Mouse (Mus musculus) embryonic fibroblast, embryonic 13.5 days (primary cell): ENCODE measurements at regions not wholly inside any gene's neighbourhood (a gene's known extent, or its start where the extent isn't known, plus 50 kb on each side); places are given as distances from the start of the nearest gene placed in this dataset.

Experiments used
- H3K27ac ChIP-seq: 2 replicates; pipeline ENCODE4 v1.5.1; 2012; ENCODE audit warnings: low read length, control low read depth, inconsistent platforms; ENCODE audit not compliant: insufficient read depth
- H3K4me1 ChIP-seq: 2 replicates; pipeline ENCODE4 v1.6.1; 2011; ENCODE audit warnings: low read length; ENCODE audit not compliant: control insufficient read depth, insufficient read depth
- H3K4me3 ChIP-seq: 2 replicates; pipeline ENCODE4 v1.5.1; 2011; ENCODE audit warnings: mild to moderate bottlenecking, control low read depth, low read length; ENCODE audit not compliant: insufficient read depth
- CTCF ChIP-seq: IDR thresholded peaks from 2 replicates; pipeline ENCODE4 v1.5.1; 2011; ENCODE audit warnings: mild to moderate bottlenecking, control low read depth, low read length, moderate library complexity, borderline replicate concordance; ENCODE audit not compliant: insufficient read depth
- POLR2A ChIP-seq: IDR thresholded peaks from 2 replicates; pipeline ENCODE4 v1.6.1; 2011; ENCODE audit warnings: low read depth, mild to moderate bottlenecking, control low read depth, low read length, moderate library complexity

- TF ChIP-seq POLR2A (no peak), CTCF (no peak)
- H3K4me1 ChIP-seq, result 0 out of 2 replicates have a peak, but pooled peaks cover 2% of the 10 kb centered on the region
- H3K4me3 ChIP-seq, result no peak overlapping the region
- H3K27ac ChIP-seq, result no peak overlapping the region
Measured at GRCm38 (mm10) chr13:83716711-83717171, 212.9 kb downstream of the Mef2c start.

DNA sequence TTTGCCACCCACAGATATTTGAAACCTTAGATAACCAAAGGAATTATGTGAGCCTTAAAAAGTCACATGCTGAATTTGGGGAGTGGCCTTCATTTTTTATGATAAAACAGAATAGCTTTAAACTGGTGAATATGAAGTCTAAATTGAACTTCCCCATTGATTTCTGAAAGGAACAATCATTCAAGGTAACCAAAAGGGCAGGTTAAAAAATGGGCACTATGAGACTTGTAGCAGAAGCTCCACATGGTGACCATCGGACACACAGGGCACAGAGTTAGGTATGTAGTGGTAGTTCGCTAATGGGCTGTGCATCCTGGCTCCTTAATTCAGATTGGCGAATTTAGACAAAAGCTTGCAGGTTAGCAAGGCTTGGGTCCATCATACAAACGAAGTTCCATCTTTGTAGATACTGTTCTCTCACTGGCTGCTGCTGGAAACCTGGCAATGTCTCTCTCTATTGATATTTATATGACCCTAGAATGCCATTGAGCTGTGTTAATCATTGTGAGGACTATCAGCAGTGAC, 213.9 kb downstream of the Mef2c start:
- TF ChIP-seq CTCF (no peak), POLR2A (no peak)
- Histone ChIP-seq H3K27ac (no peak overlapping the region), H3K4me3 (no peak overlapping the region), H3K4me1 (0 out of 2 replicates have a peak, but pooled peaks cover 2% of the 10 kb centered on the region)

GRCm38 (mm10) chr13:83718431-83719410, 214.9 kb downstream of the Mef2c start:
- Histone ChIP-seq H3K27ac (no peak overlapping the region), H3K4me1 (0 out of 2 replicates have a peak, but pooled peaks cover 2% of the 10 kb centered on the region), H3K4me3 (no peak overlapping the region)
- TF ChIP-seq POLR2A, result no peak
- TF ChIP-seq CTCF, result no peak

DNA sequence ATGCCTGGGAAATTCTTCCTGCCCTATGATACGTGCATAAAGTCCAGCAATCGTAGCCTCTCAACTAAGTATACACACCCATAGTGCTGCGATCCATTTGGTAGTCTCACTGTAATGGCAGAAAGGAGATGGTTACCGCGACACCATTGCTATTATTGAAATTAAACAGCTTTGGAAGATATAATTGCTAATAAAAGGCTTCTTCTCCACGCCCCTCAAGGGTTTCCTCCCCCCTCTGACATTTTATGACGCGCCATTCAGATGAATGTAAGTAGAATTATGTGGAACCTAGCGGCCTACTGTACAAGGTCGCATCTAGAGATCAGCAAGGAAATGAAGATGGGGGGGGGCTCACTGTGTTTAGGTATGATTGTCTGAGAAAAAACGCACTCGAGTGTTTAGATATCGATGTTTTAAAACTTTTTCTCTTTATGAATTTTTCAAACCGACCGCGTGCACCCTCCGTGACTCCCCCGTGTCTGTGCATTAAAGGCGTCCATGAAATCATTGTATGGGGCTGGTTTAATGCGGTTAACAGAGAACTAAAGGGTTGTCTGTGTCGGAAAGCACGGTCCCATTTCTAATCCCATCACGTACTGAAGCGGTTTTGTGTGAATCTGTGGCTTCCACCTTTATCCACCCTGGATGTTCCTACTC, 215.9 kb downstream of the Mef2c start:
- H3K27ac ChIP-seq, result no peak overlapping the region
- no peak for TF ChIP-seq POLR2A
- TF ChIP-seq CTCF, result no peak
- H3K4me1 ChIP-seq, result 0 out of 2 replicates have a peak, but pooled peaks cover 2% of the 10 kb centered on the region
- no peak overlapping the region for H3K4me3 ChIP-seq

GRCm38 (mm10) chr13:83720352-83720751, 216.5 kb downstream of the Mef2c start:
- Histone ChIP-seq H3K4me1 (0 out of 2 replicates have a peak, but pooled peaks cover 2% of the 10 kb centered on the region), H3K4me3 (no peak overlapping the region), H3K27ac (no peak overlapping the region)
- TF ChIP-seq CTCF (no peak), POLR2A (no peak)

GRCm38 (mm10) chr13:83720883-83721371, 217.1 kb downstream of the Mef2c start:
- TF ChIP-seq POLR2A (no peak), CTCF (no peak)
- H3K27ac ChIP-seq, result no peak overlapping the region
- no peak overlapping the region for H3K4me3 ChIP-seq
- H3K4me1 ChIP-seq, result no peaks in the 10 kb centered on the region

GRCm38 (mm10) chr13:83721563-83721962, 217.7 kb downstream of the Mef2c start:
- H3K4me3 ChIP-seq, result no peak overlapping the region
- TF ChIP-seq CTCF (no peak), POLR2A (no peak)
- no peaks in the 10 kb centered on the region for H3K4me1 ChIP-seq
- H3K27ac ChIP-seq, result no peak overlapping the region

DNA sequence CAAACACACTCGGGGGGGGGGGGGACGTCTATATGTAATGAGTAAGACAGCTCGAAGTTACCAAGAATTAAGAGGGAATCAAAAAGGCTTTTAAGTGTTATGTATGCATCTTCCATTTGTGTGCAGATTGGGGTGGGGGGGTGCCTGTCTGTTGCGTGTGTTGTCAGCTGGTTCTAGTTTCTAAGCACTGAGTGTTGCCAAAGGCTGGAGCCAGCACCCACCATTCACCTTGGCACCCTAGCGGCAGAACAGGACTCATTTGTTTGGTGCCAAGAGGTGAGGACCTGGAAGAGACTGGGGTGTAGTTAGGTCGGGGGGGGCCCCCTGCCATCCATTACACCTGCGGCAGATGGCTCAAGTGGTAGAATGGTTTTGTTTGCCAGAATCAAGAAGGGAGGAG, 218.4 kb downstream of the Mef2c start:
- H3K4me1 ChIP-seq, result no peaks in the 10 kb centered on the region
- H3K27ac ChIP-seq, result no peak overlapping the region
- TF ChIP-seq POLR2A, result no peak
- no peak for TF ChIP-seq CTCF
- no peak overlapping the region for H3K4me3 ChIP-seq

DNA sequence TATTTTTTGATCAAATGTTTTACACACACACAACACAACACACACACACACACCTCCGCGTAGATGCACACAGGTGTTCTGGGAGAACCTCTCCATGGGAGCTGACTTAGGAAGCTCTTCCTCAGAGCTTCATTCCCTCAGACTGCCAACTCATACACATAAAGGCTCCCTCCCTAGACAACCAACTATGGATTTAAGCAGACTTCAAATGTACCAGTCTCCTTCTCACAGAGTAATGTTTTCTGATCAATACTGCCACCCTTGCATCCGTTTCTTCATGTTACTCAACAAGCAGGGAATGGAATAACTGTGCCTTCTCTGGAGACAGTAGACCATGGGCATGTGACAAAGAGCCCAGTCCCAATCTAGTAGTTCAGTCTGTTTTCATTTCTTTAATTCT, 219.0 kb downstream of the Mef2c start:
- Histone ChIP-seq H3K27ac (no peak overlapping the region), H3K4me3 (no peak overlapping the region), H3K4me1 (no peaks in the 10 kb centered on the region)
- TF ChIP-seq POLR2A (no peak), CTCF (no peak)
